Mouse (Mus musculus): ENCODE measurements around the gene Cd68. TPM values are rescaled to one million over a fixed set of nuclear protein-coding genes. Genes with fewer than 3 reads are reported as not detected.

Cd68 gene
- polyA plus RNA-seq, 1 experiment = 12.1 TPM

- Histone ChIP-seq H3K4me1 (ENCODE audit: control insufficient read depth, insufficient read depth, insufficient read length, low read length) (peaks cover 8% of the 10 kb centered on the region), H3K27ac (replicated peaks; ENCODE audit: low read depth, low read length) (peak overlapping the region; percentile 87), H3K4me3 (ENCODE audit: insufficient read depth, low read depth, low read length) (peak overlapping the region; percentile 2; the same call in 1 of the 2 replicates)
Observed at GRCm38 (mm10) chr11:69684128-69684745, 18.3 kb upstream of the Cd68 start.

DNA sequence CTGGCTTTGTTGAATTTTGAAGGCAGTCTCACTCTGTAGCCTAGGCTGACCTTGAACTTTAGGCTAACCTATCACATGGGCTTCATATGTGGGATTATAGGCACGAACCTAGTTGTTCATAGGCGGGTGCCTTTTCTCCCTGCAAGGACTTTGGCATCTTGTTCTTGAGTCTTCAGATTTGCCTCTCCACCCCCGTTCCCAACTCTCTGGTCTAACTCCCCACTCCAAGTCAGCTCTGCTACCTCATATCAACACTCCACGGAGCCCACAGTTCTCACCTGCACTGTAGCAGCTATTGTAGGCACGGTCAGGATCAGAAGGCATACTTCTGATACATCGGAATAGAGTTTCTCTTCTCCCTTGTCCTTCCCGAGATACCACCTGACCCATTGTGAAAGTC, 17.6 kb upstream of the Cd68 start:
- Histone ChIP-seq H3K27ac (replicated peaks; ENCODE audit: low read depth, low read length) (no peak overlapping the region), H3K4me1 (ENCODE audit: control insufficient read depth, insufficient read depth, insufficient read length, low read length) (peaks cover 8% of the 10 kb centered on the region), H3K4me3 (ENCODE audit: insufficient read depth, low read depth, low read length) (no peak overlapping the region)

- Histone ChIP-seq H3K4me3 (ENCODE audit: insufficient read depth, low read depth, low read length) (no peak overlapping the region), H3K27ac (replicated peaks; ENCODE audit: low read depth, low read length) (no peak overlapping the region)
Observed at GRCm38 (mm10) chr11:69682840-69683533, 17.0 kb upstream of the Cd68 start.

DNA sequence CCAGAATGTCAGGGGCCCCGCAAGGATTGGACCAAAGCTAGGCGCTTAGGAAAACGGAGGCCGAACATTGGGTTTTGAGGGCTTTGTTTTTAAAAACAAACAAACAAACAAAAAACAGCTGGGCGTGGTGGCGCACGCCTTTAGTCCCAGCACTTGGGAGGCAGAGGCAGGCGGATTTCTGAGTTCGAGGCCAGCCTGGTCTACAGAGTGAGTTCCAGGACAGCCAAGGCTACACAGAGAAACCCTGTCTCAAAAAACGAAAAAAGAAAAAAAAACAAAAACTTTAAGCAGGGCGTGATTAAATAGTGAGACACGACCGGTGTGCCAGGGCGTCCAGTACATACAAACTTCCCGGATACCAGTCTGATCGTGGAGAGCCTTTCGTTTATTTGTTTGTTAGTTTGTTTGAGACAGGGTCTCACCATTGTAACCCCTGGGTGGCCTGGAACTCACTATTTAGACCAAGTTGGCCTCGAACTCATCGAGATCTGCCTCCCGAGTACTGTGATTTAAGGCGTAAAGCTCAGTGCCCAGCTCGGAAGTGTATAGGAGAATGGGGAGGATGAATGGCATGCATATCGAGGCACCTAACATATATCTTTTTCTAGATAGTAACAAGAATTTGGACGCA, 16.4 kb upstream of the Cd68 start:
- Histone ChIP-seq H3K4me3 (ENCODE audit: insufficient read depth, low read depth, low read length) (peak overlapping the region; percentile 52), H3K27ac (replicated peaks; ENCODE audit: low read depth, low read length) (peak overlapping the region; percentile 64), H3K4me1 (ENCODE audit: control insufficient read depth, insufficient read depth, insufficient read length, low read length) (peaks cover 8% of the 10 kb centered on the region)

More at GRCm38 (mm10) chr11:69682840-69683533, 17.0 kb upstream of the Cd68 start:
- H3K4me1 ChIP-seq (ENCODE audit: control insufficient read depth, insufficient read depth, insufficient read length, low read length) = peaks cover 8% of the 10 kb centered on the region

DNA sequence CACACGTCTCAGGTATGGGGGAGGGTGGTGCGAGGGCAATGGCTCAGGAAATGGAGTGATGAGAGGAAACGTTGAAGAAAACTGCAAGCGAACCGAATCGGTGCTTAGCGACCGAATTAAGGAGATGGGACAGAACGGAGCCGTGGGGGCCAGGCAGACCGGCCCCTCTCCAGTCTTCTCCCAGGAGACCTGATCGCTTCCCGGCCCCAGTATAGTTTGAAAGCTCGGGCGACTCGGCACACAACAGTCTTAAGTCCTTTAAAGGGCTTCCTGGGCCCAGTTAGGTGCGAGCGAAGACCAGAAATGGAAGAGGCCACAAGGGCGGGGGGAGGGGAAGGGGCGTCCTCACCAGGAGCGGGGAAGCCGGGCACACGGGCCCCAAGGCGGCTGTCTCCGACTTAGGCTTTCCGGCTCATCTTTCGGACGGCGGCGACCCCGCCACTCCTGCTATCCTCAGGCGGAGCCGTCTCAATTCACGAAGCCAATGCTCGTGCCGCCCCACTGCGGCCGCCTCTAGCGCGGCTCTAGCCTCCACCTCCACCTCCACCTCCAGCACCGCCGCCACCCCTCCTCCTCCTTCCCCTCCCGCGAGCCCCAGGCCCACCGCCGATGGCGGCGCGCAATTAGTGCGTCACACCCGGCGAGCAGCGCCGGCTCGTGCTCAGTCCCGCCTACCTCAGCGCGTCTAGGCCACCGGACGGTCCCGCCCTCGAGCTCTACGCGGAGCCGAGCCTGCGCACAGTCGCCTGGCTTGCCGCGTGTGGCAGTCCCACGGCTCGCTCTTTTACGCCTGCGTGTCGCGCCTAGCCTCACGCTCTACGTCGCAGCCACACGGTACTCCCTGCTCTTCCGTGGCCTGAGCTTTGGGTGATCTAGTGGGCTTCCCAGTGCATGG, 15.6 kb upstream of the Cd68 start, which contains the start of gene Senp3:
Senp3 (minus strand) TSS at position 771 of the 895 bp plus-strand sequence.
- peak within 1 kb of the TSS; percentile 64 for H3K27ac ChIP-seq (replicated peaks; ENCODE audit: low read depth, low read length)
- peak within 1 kb of the TSS; percentile 77 for H3K4me3 ChIP-seq (ENCODE audit: insufficient read depth, low read depth, low read length)
- peaks cover 8% of the 10 kb centered on the region for H3K4me1 ChIP-seq (ENCODE audit: control insufficient read depth, insufficient read depth, insufficient read length, low read length)

GRCm38 (mm10) chr11:69680136-69680855, 14.3 kb upstream of the Cd68 start:
- no peak overlapping the region for H3K27ac ChIP-seq (replicated peaks; ENCODE audit: low read depth, low read length)
- H3K4me3 ChIP-seq (ENCODE audit: insufficient read depth, low read depth, low read length) = peak overlapping the region; percentile 77; the same call in 1 of the 2 replicates
- peaks cover 5% of the 10 kb centered on the region for H3K4me1 ChIP-seq (ENCODE audit: control insufficient read depth, insufficient read depth, insufficient read length, low read length)

- H3K27ac ChIP-seq (replicated peaks; ENCODE audit: low read depth, low read length) = no peak overlapping the region
- no peak overlapping the region for H3K4me3 ChIP-seq (ENCODE audit: insufficient read depth, low read depth, low read length)
- H3K4me1 ChIP-seq (ENCODE audit: control insufficient read depth, insufficient read depth, insufficient read length, low read length) = no peaks in the 10 kb centered on the region; the same call in 1 of the 2 replicates
Observed at GRCm38 (mm10) chr11:69679144-69679543, 13.2 kb upstream of the Cd68 start.

DNA sequence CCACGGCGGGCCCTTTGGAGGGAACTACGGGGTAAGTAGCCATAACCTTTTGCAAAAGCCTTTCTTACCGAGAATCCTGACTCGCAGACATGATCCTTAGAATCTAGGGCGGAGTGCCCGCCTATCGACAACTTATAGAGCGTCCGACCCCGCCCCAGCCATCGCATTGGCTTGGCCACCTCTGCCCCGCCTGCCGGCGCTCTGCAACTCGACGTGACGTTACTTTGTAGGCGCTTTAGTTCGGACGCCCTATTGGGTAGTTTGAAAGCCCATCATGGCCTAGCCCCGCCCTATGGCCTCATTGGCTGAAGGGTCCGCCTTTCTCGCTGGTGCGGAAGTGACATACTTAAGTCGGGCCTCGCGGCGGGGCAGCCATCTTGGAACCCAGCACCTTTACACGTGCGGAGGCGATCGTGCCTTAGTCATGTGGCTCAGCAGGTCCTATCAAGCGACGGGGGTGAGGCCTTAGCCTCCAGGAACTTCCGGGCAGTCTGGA, 6.3 kb upstream of the Cd68 start, which contains the start of gene Eif4a1:
Eif4a1 (minus strand) TSS at position 213 of the 496 bp plus-strand sequence.
- peak within 1 kb of the TSS; percentile 95 for H3K4me3 ChIP-seq (ENCODE audit: insufficient read depth, low read depth, low read length)
- H3K27ac ChIP-seq (replicated peaks; ENCODE audit: low read depth, low read length) = peak within 1 kb of the TSS; percentile 94
- no peaks in the 10 kb centered on the region for H3K4me1 ChIP-seq (ENCODE audit: control insufficient read depth, insufficient read depth, insufficient read length, low read length)

DNA sequence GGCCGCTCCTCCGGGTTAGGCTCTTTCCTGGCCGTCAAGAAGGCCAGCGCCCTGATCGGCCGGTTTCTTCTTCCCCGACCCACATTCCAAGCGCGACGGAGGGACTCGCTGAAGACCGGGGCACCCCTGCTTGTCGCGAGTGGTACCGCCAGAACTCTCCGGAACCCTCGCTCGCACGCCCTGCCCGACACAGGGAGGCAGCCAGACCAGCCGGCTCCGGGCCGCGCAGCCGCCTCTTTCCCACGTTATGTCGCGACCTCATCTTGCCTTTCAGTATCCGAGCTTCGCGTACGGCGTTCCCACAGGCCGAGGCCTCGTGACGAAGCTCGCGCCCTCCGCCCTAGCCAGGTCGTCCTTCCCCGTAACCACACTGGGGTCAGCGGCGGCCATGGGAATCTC, 5.8 kb upstream of the Cd68 start:
- peak overlapping the region; percentile 94 for H3K27ac ChIP-seq (replicated peaks; ENCODE audit: low read depth, low read length)
- H3K4me1 ChIP-seq (ENCODE audit: control insufficient read depth, insufficient read depth, insufficient read length, low read length) = no peaks in the 10 kb centered on the region
- peak overlapping the region; percentile 95 for H3K4me3 ChIP-seq (ENCODE audit: insufficient read depth, low read depth, low read length)

GRCm38 (mm10) chr11:69670786-69671725, 5.1 kb upstream of the Cd68 start:
- Histone ChIP-seq H3K27ac (replicated peaks; ENCODE audit: low read depth, low read length) (peak overlapping the region; percentile 94), H3K4me3 (ENCODE audit: insufficient read depth, low read depth, low read length) (peak overlapping the region; percentile 95), H3K4me1 (ENCODE audit: control insufficient read depth, insufficient read depth, insufficient read length, low read length) (no peaks in the 10 kb centered on the region)

GRCm38 (mm10) chr11:69666665-69667005, 682 bp upstream of the Cd68 start:
- H3K4me1 ChIP-seq (ENCODE audit: control insufficient read depth, insufficient read depth, insufficient read length, low read length) = peaks cover 10% of the 10 kb centered on the region
- H3K4me3 ChIP-seq (ENCODE audit: insufficient read depth, low read depth, low read length) = no peak overlapping the region
- no peak overlapping the region for H3K27ac ChIP-seq (replicated peaks; ENCODE audit: low read depth, low read length)

DNA sequence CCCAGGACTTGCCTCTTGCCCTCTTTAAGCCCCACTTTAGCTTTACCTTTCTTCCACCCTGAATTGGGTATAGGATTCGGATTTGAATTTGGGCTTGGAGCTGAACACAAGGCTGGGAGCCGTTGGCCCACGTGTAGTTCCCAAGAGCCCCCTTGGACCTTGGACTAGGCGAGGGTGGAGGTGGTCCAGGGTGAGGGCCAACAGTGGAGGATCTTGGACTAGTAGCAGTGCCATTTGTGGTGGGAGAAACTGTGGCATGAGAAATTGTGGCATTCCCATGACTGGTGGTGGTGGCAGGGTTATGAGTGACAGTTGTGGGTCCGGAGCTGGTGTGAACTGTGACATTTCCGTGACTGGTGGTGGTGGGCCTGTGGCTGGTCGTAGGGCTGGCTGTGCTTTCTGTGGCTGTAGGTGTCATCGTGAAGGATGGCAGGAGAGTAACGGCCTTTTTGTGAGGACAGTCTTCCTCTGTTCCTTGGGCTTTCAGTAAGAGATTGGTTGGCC, 444 bp downstream of the Cd68 start:
- Histone ChIP-seq H3K27ac (replicated peaks; ENCODE audit: low read depth, low read length) (peak overlapping the region; percentile 85), H3K4me1 (ENCODE audit: control insufficient read depth, insufficient read depth, insufficient read length, low read length) (peaks cover 10% of the 10 kb centered on the region), H3K4me3 (ENCODE audit: insufficient read depth, low read depth, low read length) (peak overlapping the region; percentile 38)

DNA sequence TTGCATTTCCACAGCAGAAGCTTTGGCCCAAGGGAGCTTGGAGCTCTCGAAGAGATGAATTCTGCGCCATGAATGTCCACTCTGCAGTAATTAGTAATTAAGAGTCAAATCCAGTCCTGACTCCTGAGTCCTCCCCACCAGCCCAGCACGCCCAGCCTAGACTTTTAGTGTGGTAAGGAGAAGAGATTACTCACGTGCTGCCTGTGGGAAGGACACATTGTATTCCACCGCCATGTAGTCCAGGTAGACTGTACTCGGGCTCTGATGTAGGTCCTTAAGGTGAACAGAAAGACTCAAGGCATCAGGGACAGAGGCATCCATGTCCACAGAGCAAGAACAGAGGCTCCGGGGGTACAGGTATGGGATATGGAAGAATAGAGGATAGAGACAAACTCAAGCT, 1.1 kb downstream of the Cd68 start:
- peaks cover 10% of the 10 kb centered on the region for H3K4me1 ChIP-seq (ENCODE audit: control insufficient read depth, insufficient read depth, insufficient read length, low read length)
- peak overlapping the region; percentile 38 for H3K4me3 ChIP-seq (ENCODE audit: insufficient read depth, low read depth, low read length)
- peak overlapping the region; percentile 85 for H3K27ac ChIP-seq (replicated peaks; ENCODE audit: low read depth, low read length)
